Mouse (Mus musculus): ENCODE results near the gene Txn1.

GRCm38 (mm10) chr4:57965516-57965915, 9.3 kb upstream of the Txn1 start:
- TF ChIP-seq POLR2A (IDR thresholded peaks at IDR 0.05; ENCODE audit: low read depth, low read length) = no peak
- no peak for TF ChIP-seq CTCF (conservative IDR thresholded peaks at IDR 0.05; ENCODE audit: insufficient read depth, insufficient read length, low read depth, low read length)
